Mouse (Mus musculus) megakaryocyte-erythroid progenitor cell, adult 5-6 weeks (primary cell): Measurements from ENCODE around the gene Snx14. TPM values are rescaled to one million over a fixed set of nuclear protein-coding genes. Genes with fewer than 3 reads are reported as not detected.

ENCODE experiments used
- ATAC-seq: replicated peaks from 2 replicates; pipeline ENCODE4 v1.8.0; 2016; ENCODE audit warnings: mild to moderate bottlenecking, inconsistent platforms; ENCODE audit not compliant: severe bottlenecking, poor library complexity, low FRiP score, low TSS enrichment
- total RNA-seq, 2 experiments: library from RNA; stranded (forward) in 1 of 2; stranded (reverse) in 1 of 2; fragments of 200-1000, 215-1000 nt in 1 of 2; fragments of >200 nt in 1 of 2; fragmentation: Nextera tagmentation in 1 of 2; gene quantifications; 2 replicates each; pipeline ENCODE4 v1.2.3; 2014 to 2017

The Snx14 gene
- total RNA-seq, 2 experiments from 2014 or later = 17.9 to 30.0 TPM

GRCm38 (mm10) chr9:88352741-88353140 lies 86.0 kb downstream of the Snx14 start:
- no peak for ATAC-seq

- ATAC-seq = no peak
These were observed 87.6 kb downstream of the Snx14 start for GRCm38 (mm10) chr9:88351163-88351562.

GRCm38 (mm10) chr9:88350317-88350716 lies 88.4 kb downstream of the Snx14 start:
- no peak for ATAC-seq

- no peak for ATAC-seq
These were observed 90.1 kb downstream of the Snx14 start for GRCm38 (mm10) chr9:88348623-88349022.

- ATAC-seq = no peak
These were observed 91.9 kb downstream of the Snx14 start for GRCm38 (mm10) chr9:88346857-88347256.

GRCm38 (mm10) chr9:88344424-88344823 lies 94.3 kb downstream of the Snx14 start:
- ATAC-seq = no peak

- no peak for ATAC-seq
These were observed 96.1 kb downstream of the Snx14 start for GRCm38 (mm10) chr9:88342701-88343100.

- no peak for ATAC-seq
These were observed 96.5 kb downstream of the Snx14 start for GRCm38 (mm10) chr9:88342241-88342640.

- ATAC-seq = no peak
These were observed 97.9 kb downstream of the Snx14 start for GRCm38 (mm10) chr9:88340819-88341218.

- ATAC-seq = no peak
These were observed 102.9 kb downstream of the Snx14 start for GRCm38 (mm10) chr9:88335839-88336238.

GRCm38 (mm10) chr9:88332447-88332846 lies 106.3 kb downstream of the Snx14 start:
- no peak for ATAC-seq

GRCm38 (mm10) chr9:88330316-88330715 lies 108.4 kb downstream of the Snx14 start:
- ATAC-seq = no peak

- ATAC-seq = no peak
These were observed 109.5 kb downstream of the Snx14 start for GRCm38 (mm10) chr9:88329166-88329748.

GRCm38 (mm10) chr9:88328666-88329065 lies 110.1 kb downstream of the Snx14 start:
- no peak for ATAC-seq

GRCm38 (mm10) chr9:88326930-88327901 lies 111.5 kb downstream of the Snx14 start, which contains the start of gene Nt5e:
TSS of gene Nt5e (plus strand) at chr9:88327197.
- peak; percentile 84 for ATAC-seq

Other genes with a start within 250 kb of the Snx14 start
- gene Nt5e, start 111.8 kb downstream of the Snx14 start, total RNA-seq (2014; fragmentation: Nextera tagmentation) = 0.83 and 1.5 TPM in 2 replicates
- 0.47 TPM in 1 of 2 replicates, not detected in the other for gene Nt5e, start 111.8 kb downstream of the Snx14 start, total RNA-seq (2017)
- gene Gm20537, start 17.7 kb upstream of the Snx14 start, total RNA-seq (2014; fragmentation: Nextera tagmentation) = not detected in 2 replicates
- not detected in 2 replicates for gene Gm20537, start 17.7 kb upstream of the Snx14 start, total RNA-seq (2017)
- 201 and 242 TPM in 2 replicates for gene Syncrip, start 43.6 kb upstream of the Snx14 start, total RNA-seq (2014; fragmentation: Nextera tagmentation)
- gene Syncrip, start 43.6 kb upstream of the Snx14 start, total RNA-seq (2017) = 352 and 418 TPM in 2 replicates
- 8.7 and 11.2 TPM in 2 replicates for gene Zfp949, start 109.1 kb upstream of the Snx14 start, total RNA-seq (2014; fragmentation: Nextera tagmentation)
- gene Zfp949, start 109.1 kb upstream of the Snx14 start, total RNA-seq (2017) = 9.9 and 11.4 TPM in 2 replicates
- not detected in 2 replicates for gene Trim43a, start 141.9 kb upstream of the Snx14 start, total RNA-seq (2014; fragmentation: Nextera tagmentation)
- gene Trim43a, start 141.9 kb upstream of the Snx14 start, total RNA-seq (2017) = not detected in 2 replicates